Mouse (Mus musculus): ENCODE data around the gene Ubr2. TPM values are rescaled to one million over a fixed set of nuclear protein-coding genes. Genes with fewer than 3 reads are reported as not detected.
A peak's percentile ranks its signal among the peaks of the same experiment; 100 is the strongest.

The Ubr2 gene
- polyA plus RNA-seq, 1 experiment: 18.1 TPM

- H3K79me2 ChIP-seq (ENCODE audit: control insufficient read depth, insufficient read depth): peaks cover 63% of the 10 kb centered on the region
- H3K27me3 ChIP-seq (ENCODE audit: control insufficient read depth, insufficient read depth, insufficient read length): no peaks in the 10 kb centered on the region
- peak overlapping the region; percentile 54 for H3ac ChIP-seq (ENCODE audit: control insufficient read depth, insufficient read length, low read depth)
- peaks cover 56% of the 10 kb centered on the region for H3K79me3 ChIP-seq (ENCODE audit: low read depth)
- peaks cover 22% of the 10 kb centered on the region for H3K36me3 ChIP-seq (ENCODE audit: control insufficient read depth, insufficient read depth)
- no peak for TF ChIP-seq CTCF (IDR thresholded peaks at IDR 0.05; ENCODE audit: control insufficient read depth, insufficient read depth, insufficient read length)
- no peak for TF ChIP-seq MYOG (IDR thresholded peaks at IDR 0.05; ENCODE audit: control insufficient read depth, extremely low read depth, insufficient read length)
- TF ChIP-seq CEBPB (IDR thresholded peaks at IDR 0.05; ENCODE audit: low read depth): no peak
- no peak for TF ChIP-seq USF1 (IDR thresholded peaks at IDR 0.05; ENCODE audit: low read depth)
- TF ChIP-seq FOSL1 (IDR thresholded peaks at IDR 0.05; ENCODE audit: insufficient read depth, low read length, poor library complexity, severe bottlenecking): no peak
- TF ChIP-seq MYOD1 (IDR thresholded peaks at IDR 0.05; ENCODE audit: control insufficient read depth, insufficient read length, low read depth): no peak
- no peak for TF ChIP-seq MAX (IDR thresholded peaks at IDR 0.05)
- peak overlapping the region; percentile 74 for H3K4me3 ChIP-seq (ENCODE audit: insufficient read depth, poor library complexity, severe bottlenecking)
Observed at GRCm38 (mm10) chr17:47009016-47009415, 1.3 kb downstream of the Ubr2 start.

GRCm38 (mm10) chr17:47008506-47008905, 1.9 kb downstream of the Ubr2 start:
- Histone ChIP-seq H3K36me3 (ENCODE audit: control insufficient read depth, insufficient read depth) (peaks cover 22% of the 10 kb centered on the region), H3ac (ENCODE audit: control insufficient read depth, insufficient read length, low read depth) (no peak overlapping the region), H3K79me3 (ENCODE audit: low read depth) (peaks cover 61% of the 10 kb centered on the region), H3K4me3 (ENCODE audit: insufficient read depth, poor library complexity, severe bottlenecking) (peak overlapping the region; percentile 74), H3K27me3 (ENCODE audit: control insufficient read depth, insufficient read depth, insufficient read length) (no peaks in the 10 kb centered on the region), H3K79me2 (ENCODE audit: control insufficient read depth, insufficient read depth) (peaks cover 68% of the 10 kb centered on the region)
- TF ChIP-seq CTCF (IDR thresholded peaks at IDR 0.05; ENCODE audit: control insufficient read depth, insufficient read depth, insufficient read length) (no peak), MAX (IDR thresholded peaks at IDR 0.05) (no peak), MYOD1 (IDR thresholded peaks at IDR 0.05; ENCODE audit: control insufficient read depth, insufficient read length, low read depth) (no peak), MYOG (IDR thresholded peaks at IDR 0.05; ENCODE audit: control insufficient read depth, extremely low read depth, insufficient read length) (no peak), USF1 (IDR thresholded peaks at IDR 0.05; ENCODE audit: low read depth) (no peak), FOSL1 (IDR thresholded peaks at IDR 0.05; ENCODE audit: insufficient read depth, low read length, poor library complexity, severe bottlenecking) (no peak), CEBPB (IDR thresholded peaks at IDR 0.05; ENCODE audit: low read depth) (no peak)

DNA sequence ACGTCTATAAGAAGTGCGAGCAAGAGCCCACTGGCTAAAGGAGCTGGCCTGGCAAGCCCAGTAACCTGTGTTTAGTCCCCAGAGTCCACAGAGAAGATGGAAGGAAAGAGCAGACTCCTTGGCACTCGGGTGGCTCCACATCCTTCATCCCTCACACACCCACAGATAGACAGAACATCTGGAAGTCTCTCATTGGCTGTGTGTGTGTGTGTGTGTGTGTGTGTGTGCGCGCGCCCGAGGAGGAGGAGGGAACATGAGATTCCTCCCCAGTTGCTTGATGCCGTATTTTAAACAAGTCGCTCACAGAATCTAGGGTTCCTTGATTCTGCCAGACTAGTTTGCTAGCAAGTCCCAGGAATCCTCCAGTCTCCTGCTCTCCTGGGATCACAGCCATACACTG, 3.6 kb downstream of the Ubr2 start:
- TF ChIP-seq CEBPB (IDR thresholded peaks at IDR 0.05; ENCODE audit: low read depth) (no peak), MAX (IDR thresholded peaks at IDR 0.05) (no peak), USF1 (IDR thresholded peaks at IDR 0.05; ENCODE audit: low read depth) (no peak), CTCF (IDR thresholded peaks at IDR 0.05; ENCODE audit: control insufficient read depth, insufficient read depth, insufficient read length) (no peak), MYOG (IDR thresholded peaks at IDR 0.05; ENCODE audit: control insufficient read depth, extremely low read depth, insufficient read length) (no peak), MYOD1 (IDR thresholded peaks at IDR 0.05; ENCODE audit: control insufficient read depth, insufficient read length, low read depth) (no peak), FOSL1 (IDR thresholded peaks at IDR 0.05; ENCODE audit: insufficient read depth, low read length, poor library complexity, severe bottlenecking) (no peak)
- Histone ChIP-seq H3K27me3 (ENCODE audit: control insufficient read depth, insufficient read depth, insufficient read length) (no peaks in the 10 kb centered on the region), H3K79me2 (ENCODE audit: control insufficient read depth, insufficient read depth) (peaks cover 86% of the 10 kb centered on the region), H3ac (ENCODE audit: control insufficient read depth, insufficient read length, low read depth) (no peak overlapping the region), H3K4me3 (ENCODE audit: insufficient read depth, poor library complexity, severe bottlenecking) (no peak overlapping the region), H3K79me3 (ENCODE audit: low read depth) (peaks cover 77% of the 10 kb centered on the region), H3K36me3 (ENCODE audit: control insufficient read depth, insufficient read depth) (peaks cover 22% of the 10 kb centered on the region)

- no peak overlapping the region for H3K4me3 ChIP-seq (ENCODE audit: insufficient read depth, poor library complexity, severe bottlenecking)
- H3K36me3 ChIP-seq (ENCODE audit: control insufficient read depth, insufficient read depth): peaks cover 29% of the 10 kb centered on the region
- H3K27me3 ChIP-seq (ENCODE audit: control insufficient read depth, insufficient read depth, insufficient read length): no peaks in the 10 kb centered on the region
- TF ChIP-seq MYOG (IDR thresholded peaks at IDR 0.05; ENCODE audit: control insufficient read depth, extremely low read depth, insufficient read length) (no peak), CTCF (IDR thresholded peaks at IDR 0.05; ENCODE audit: control insufficient read depth, insufficient read depth, insufficient read length) (no peak), CEBPB (IDR thresholded peaks at IDR 0.05; ENCODE audit: low read depth) (no peak), MAX (IDR thresholded peaks at IDR 0.05) (no peak), USF1 (IDR thresholded peaks at IDR 0.05; ENCODE audit: low read depth) (no peak), MYOD1 (IDR thresholded peaks at IDR 0.05; ENCODE audit: control insufficient read depth, insufficient read length, low read depth) (no peak), FOSL1 (IDR thresholded peaks at IDR 0.05; ENCODE audit: insufficient read depth, low read length, poor library complexity, severe bottlenecking) (no peak)
- H3ac ChIP-seq (ENCODE audit: control insufficient read depth, insufficient read length, low read depth): no peak overlapping the region
- peaks cover 85% of the 10 kb centered on the region for H3K79me3 ChIP-seq (ENCODE audit: low read depth)
- H3K79me2 ChIP-seq (ENCODE audit: control insufficient read depth, insufficient read depth): peaks cover 95% of the 10 kb centered on the region
Observed at GRCm38 (mm10) chr17:47005741-47006405, 4.5 kb downstream of the Ubr2 start.

- no peak overlapping the region for H3K4me3 ChIP-seq (ENCODE audit: insufficient read depth, poor library complexity, severe bottlenecking)
- no peak overlapping the region for H3ac ChIP-seq (ENCODE audit: control insufficient read depth, insufficient read length, low read depth)
- H3K79me3 ChIP-seq (ENCODE audit: low read depth): peaks cover 76% of the 10 kb centered on the region
- peaks cover 94% of the 10 kb centered on the region for H3K79me2 ChIP-seq (ENCODE audit: control insufficient read depth, insufficient read depth)
- TF ChIP-seq MYOD1 (IDR thresholded peaks at IDR 0.05; ENCODE audit: control insufficient read depth, insufficient read length, low read depth) (peak; percentile 19), FOSL1 (IDR thresholded peaks at IDR 0.05; ENCODE audit: insufficient read depth, low read length, poor library complexity, severe bottlenecking) (no peak), MAX (IDR thresholded peaks at IDR 0.05) (no peak), CTCF (IDR thresholded peaks at IDR 0.05; ENCODE audit: control insufficient read depth, insufficient read depth, insufficient read length) (no peak)
- no peaks in the 10 kb centered on the region for H3K27me3 ChIP-seq (ENCODE audit: control insufficient read depth, insufficient read depth, insufficient read length)
- H3K36me3 ChIP-seq (ENCODE audit: control insufficient read depth, insufficient read depth): peaks cover 55% of the 10 kb centered on the region
Observed at GRCm38 (mm10) chr17:47003305-47003704, 7.1 kb downstream of the Ubr2 start.
